ENCODE assay signal across 8 mouse cellular contexts in genomic region chr9:45370117-45370561, GRCm38 (mm10). TPM values are rescaled to one million over a fixed set of nuclear protein-coding genes. Genes with fewer than 3 reads are reported as not detected.
DNase-seq lines count a peak whose midpoint lies in the region; ATAC-seq and TF ChIP-seq lines count a peak whose summit lies in the region.

Fxyd6 (plus strand) TSS chr9:45370185.

- peaks cover 20% of the 10 kb centered on the region for H3K36me3 ChIP-seq in embryonic facial prominence, embryonic 10.5 days (replicated peaks)
- H3K36me3 ChIP-seq in heart, adult 2 months (ENCODE audit: control insufficient read depth, insufficient read depth, low read length): peaks cover 3% of the 10 kb centered on the region
- H3K36me3 ChIP-seq in kidney, adult 2 months (ENCODE audit: control insufficient read depth, insufficient read depth, low read length): no peaks in the 10 kb centered on the region
- no peaks in the 10 kb centered on the region for H3K36me3 ChIP-seq in liver, embryonic 11.5 days (ENCODE audit: control insufficient read depth, insufficient read depth, low read length)
- H3K36me3 ChIP-seq in neural tube, embryonic 13.5 days: no peaks in the 10 kb centered on the region

- peak within 1 kb of the TSS; percentile 78 for H3K9ac ChIP-seq in heart, adult 2 months (ENCODE audit: low read depth, low read length)
- H3K9ac ChIP-seq in liver, embryonic 11.5 days (ENCODE audit: low read depth, low read length): peak within 1 kb of the TSS; percentile 15
- peak within 1 kb of the TSS; percentile 84 for H3K9ac ChIP-seq in neural tube, embryonic 13.5 days

- peaks cover 22% of the 10 kb centered on the region for H3K27me3 ChIP-seq in embryonic facial prominence, embryonic 10.5 days (replicated peaks; ENCODE audit: low read depth, poor library complexity, severe bottlenecking)
- no peaks in the 10 kb centered on the region for H3K27me3 ChIP-seq in heart, adult 2 months (ENCODE audit: control insufficient read depth, insufficient read depth, low read length)
- no peaks in the 10 kb centered on the region for H3K27me3 ChIP-seq in kidney, adult 2 months (replicated peaks; ENCODE audit: control insufficient read depth, insufficient read depth, low read length)
- H3K27me3 ChIP-seq in liver, embryonic 11.5 days (replicated peaks; ENCODE audit: control insufficient read depth, insufficient read depth, low read length): peaks cover 36% of the 10 kb centered on the region
- H3K27me3 ChIP-seq in neural tube, embryonic 13.5 days: no peaks in the 10 kb centered on the region

- H3K9me3 ChIP-seq in embryonic facial prominence, embryonic 10.5 days: no peaks in the 10 kb centered on the region
- H3K9me3 ChIP-seq in liver, embryonic 11.5 days (ENCODE audit: control insufficient read depth, low read length): no peaks in the 10 kb centered on the region
- no peaks in the 10 kb centered on the region for H3K9me3 ChIP-seq in neural tube, embryonic 13.5 days

- TF ChIP-seq CTCF in heart, adult 2 months (IDR thresholded peaks at IDR 0.05): no peak
- no peak for TF ChIP-seq CTCF in kidney, adult 2 months (conservative IDR thresholded peaks at IDR 0.05; ENCODE audit: insufficient read depth, insufficient read length, low read depth, low read length)

- WGBS in embryonic facial prominence, embryonic 10.5 days: under 1% methylated on average over 28 of the region's 28 CpGs
- WGBS in heart, adult 2 months: under 1% methylated on average over 28 of the region's 28 CpGs
- WGBS in kidney, adult 2 months: 2% methylated on average over 28 of the region's 28 CpGs
- 1% methylated on average over 28 of the region's 28 CpGs for WGBS in liver, embryonic 11.5 days
- WGBS in neural tube, embryonic 13.5 days: under 1% methylated on average over 28 of the region's 28 CpGs

- ATAC-seq in liver, embryonic 11.5 days (replicated peaks; ENCODE audit: low FRiP score): no peak
- ATAC-seq in neural tube, embryonic 13.5 days (ENCODE audit: low read depth): peak; percentile 70

- intact Hi-C loops in heart, adult 2 months (cut with DNase I): no loop called here

- H3K4me3 ChIP-seq in embryonic facial prominence, embryonic 10.5 days: peak within 1 kb of the TSS; percentile 75
- H3K4me3 ChIP-seq in heart, adult 2 months: peak within 1 kb of the TSS; percentile 59
- H3K4me3 ChIP-seq in kidney, adult 2 months (ENCODE audit: insufficient read depth, low read depth, low read length): peak within 1 kb of the TSS; percentile 49
- peak within 1 kb of the TSS; percentile 34 for H3K4me3 ChIP-seq in liver, embryonic 11.5 days (ENCODE audit: low read depth, low read length)
- peak within 1 kb of the TSS; percentile 72 for H3K4me3 ChIP-seq in neural tube, embryonic 13.5 days

- DNase-seq in left cerebral cortex, adult 18-20 months (ENCODE audit: low spot score in 2 of 2): peak; percentile 22 to 43
- no peak for DNase-seq in left cerebral cortex, adult 9 months (ENCODE audit: low spot score in 2 of 2)
- DNase-seq in embryonic facial prominence, embryonic 10.5 days (ENCODE audit: low spot score): peak; percentile 89
- DNase-seq in heart, adult 2 months: peak; percentile 72 to 80
- DNase-seq in kidney, adult 2 months: peak; percentile 52
- no peak for DNase-seq in liver, embryonic 11.5 days (ENCODE audit: low spot score)
- DNase-seq in thymus, postnatal 36 days: peak; percentile 49 to 64

- no peak for TF ChIP-seq EP300 in heart, adult 2 months (IDR thresholded peaks at IDR 0.05; ENCODE audit: insufficient read depth, low read depth, low read length)

- H3K4me2 ChIP-seq in liver, embryonic 11.5 days: peak within 1 kb of the TSS; percentile 66
- H3K4me2 ChIP-seq in neural tube, embryonic 13.5 days: peak within 1 kb of the TSS; percentile 90

- TF ChIP-seq POLR2A in heart, adult 2 months (IDR thresholded peaks at IDR 0.05; ENCODE audit: insufficient read depth, low read depth, low read length): peak; percentile 51; the same call in 1 of the 2 replicates
- TF ChIP-seq POLR2A in kidney, adult 2 months (IDR thresholded peaks at IDR 0.05; ENCODE audit: low read depth, low read length): no peak

- H3K4me1 ChIP-seq in embryonic facial prominence, embryonic 10.5 days: peaks cover 56% of the 10 kb centered on the region
- H3K4me1 ChIP-seq in heart, adult 2 months (ENCODE audit: control insufficient read depth, insufficient read depth, low read length): peaks cover 25% of the 10 kb centered on the region
- no peaks in the 10 kb centered on the region for H3K4me1 ChIP-seq in kidney, adult 2 months (ENCODE audit: control insufficient read depth, insufficient read depth, low read length)
- H3K4me1 ChIP-seq in liver, embryonic 11.5 days (replicated peaks; ENCODE audit: control insufficient read depth, insufficient read depth, low read length): no peaks in the 10 kb centered on the region
- H3K4me1 ChIP-seq in neural tube, embryonic 13.5 days (replicated peaks): peaks cover 36% of the 10 kb centered on the region

- H3K27ac ChIP-seq in embryonic facial prominence, embryonic 10.5 days (replicated peaks): peak within 1 kb of the TSS; percentile 91
- peak within 1 kb of the TSS; percentile 73 for H3K27ac ChIP-seq in heart, adult 2 months
- no peak within 1 kb of the TSS for H3K27ac ChIP-seq in kidney, adult 2 months (ENCODE audit: insufficient read depth, low read depth, low read length)
- no peak within 1 kb of the TSS for H3K27ac ChIP-seq in liver, embryonic 11.5 days (ENCODE audit: low read depth, low read length)
- H3K27ac ChIP-seq in neural tube, embryonic 13.5 days (replicated peaks): peak within 1 kb of the TSS; percentile 80

- no peaks in the 10 kb centered on the region; the same call in 1 of the 2 replicates for H3K79me2 ChIP-seq in heart, adult 2 months (replicated peaks; ENCODE audit: control insufficient read depth, insufficient read depth, low read length)

RNA-seq across cellular contexts. Expression of gene Fxyd6, which starts in this region (rescaled TPM):
- 100 to 1,000 TPM in 1 of 2 experiments, 10 to 100 TPM in 1; 96.2 to 132 TPM for total RNA-seq in left cerebral cortex, adult 18-20 months (2021)
- 128 and 131 TPM in 2 replicates for polyA plus RNA-seq in embryonic facial prominence, embryonic 10.5 days (2016; fragmentation: Nextera tagmentation; extraction: Ambion mirVana)
- 10 to 100 TPM; 13.8 to 14.2 TPM for total RNA-seq in heart, adult 2 months (2021)
- 40.8 and 51.2 TPM in 2 replicates for polyA plus RNA-seq in heart, adult 2 months (2012; rRNA removed)
- 16.3 and 20.3 TPM in 2 replicates for polyA plus RNA-seq in kidney, adult 2 months (2012; rRNA removed)
- polyA plus RNA-seq in liver, embryonic 11.5 days (2014; fragmentation: Nextera tagmentation; extraction: Ambion mirVana): 14.0 and 14.2 TPM in 2 replicates
- polyA plus RNA-seq in neural tube, embryonic 13.5 days (2015; fragmentation: Nextera tagmentation; extraction: Ambion mirVana): 273 and 293 TPM in 2 replicates

Comparison
In these comparisons a context has a peak if more than half of its experiments do, and no peak if none do; other contexts are left out.
1. RNA of gene Fxyd6 (total RNA-seq): 96.2 to 132 TPM in left cerebral cortex, adult 18-20 months; 13.8 to 14.2 TPM in heart, adult 2 months; every median in the first group is over 4 times any median in the second.
2. DNase-seq: peak in left cerebral cortex, adult 18-20 months (2 of 2), embryonic facial prominence, embryonic 10.5 days (single experiment), heart, adult 2 months (2 of 2), kidney, adult 2 months (single experiment) and thymus, postnatal 36 days (2 of 2); none in left cerebral cortex, adult 9 months (0 of 2) and liver, embryonic 11.5 days (single experiment).
3. H3K27ac ChIP-seq: peak in embryonic facial prominence, embryonic 10.5 days (single experiment), heart, adult 2 months (single experiment) and neural tube, embryonic 13.5 days (single experiment); none in kidney, adult 2 months (single experiment) and liver, embryonic 11.5 days (single experiment).
4. H3K9ac ChIP-seq: peak in every context shown above with its lines; median percentile 84 in neural tube, embryonic 13.5 days; 78 in heart, adult 2 months; 15 in liver, embryonic 11.5 days.
5. Peak in every context shown above with its lines, with median percentiles within 50 percentile points of each other: H3K4me3 ChIP-seq.